Mouse (Mus musculus) urinary bladder, postnatal 10 days (tissue): ENCODE results near the gene Tmem8.
"Not testable (repeated sequence)": the region's sequence is repeated elsewhere in the genome, so short reads cannot be mapped to it uniquely, and the experiment has no call there.

Experiments
- DNase-seq: peaks from one replicate; pipeline ENCODE4 v3.0.0; 2022; ENCODE audit warnings: low spot score

Tmem8 gene

DNA sequence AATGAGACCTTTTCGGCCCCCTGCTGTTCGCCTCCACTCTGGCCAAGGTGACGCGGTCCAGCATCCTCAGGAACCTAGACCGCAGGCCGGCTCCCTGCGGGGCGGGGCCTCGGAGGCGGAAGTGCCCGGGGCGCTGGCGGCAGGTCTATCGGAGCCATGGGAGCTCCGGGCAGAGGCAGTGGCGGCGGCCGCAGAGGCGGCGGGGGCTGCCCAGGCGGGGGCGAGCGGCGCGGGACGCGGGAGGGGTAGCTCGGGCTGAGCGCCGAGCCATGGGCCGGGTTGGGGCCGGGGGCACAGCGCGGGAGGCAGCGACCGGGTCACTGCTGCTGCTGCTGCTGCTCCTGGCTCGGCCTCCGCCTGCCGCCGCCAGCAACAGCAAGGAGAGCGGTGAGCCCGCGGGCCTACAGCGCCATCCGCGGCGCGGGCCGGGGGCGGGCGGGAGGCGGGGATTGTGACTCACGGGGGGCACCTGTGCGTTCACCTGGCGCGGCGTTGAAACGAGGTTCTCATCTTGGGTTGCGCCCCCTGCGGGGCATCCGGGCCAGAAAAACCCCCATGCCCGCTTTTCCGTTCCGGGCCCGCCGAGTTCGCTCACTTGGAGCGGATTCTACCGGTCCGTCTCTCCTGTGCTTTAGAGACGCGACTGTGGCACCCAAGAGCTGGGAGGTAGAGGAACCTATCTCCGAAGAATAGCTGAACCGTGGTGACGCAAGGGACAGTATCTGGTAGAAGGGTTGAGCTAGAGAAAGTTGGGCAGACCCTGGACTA is at the start of gene Tmem8:
Gene Tmem8, plus strand, starts transcription at position 119 of the 768 bp plus-strand sequence.
- DNase-seq = no peak

DNA sequence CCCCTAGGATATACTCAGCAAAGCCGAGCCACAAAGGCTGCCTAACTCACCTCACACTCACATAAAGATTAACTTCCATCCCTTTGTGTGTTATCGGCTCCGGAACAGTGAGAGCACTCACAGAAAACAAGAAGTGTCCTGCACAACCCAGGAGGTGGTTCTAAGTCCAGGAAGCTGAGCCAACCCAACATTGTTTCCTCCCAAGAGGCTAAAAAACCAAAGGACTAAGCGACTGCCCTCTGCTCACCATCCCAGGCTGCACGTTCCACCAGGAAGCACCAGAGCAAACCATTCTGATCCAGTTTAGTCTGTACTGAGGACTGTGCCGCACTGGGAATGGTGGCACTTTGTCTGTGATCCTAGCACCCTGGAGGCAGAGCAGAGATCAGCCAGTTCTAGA is 48.2 kb upstream of the Tmem8 start:
- DNase-seq = no peak

DNA sequence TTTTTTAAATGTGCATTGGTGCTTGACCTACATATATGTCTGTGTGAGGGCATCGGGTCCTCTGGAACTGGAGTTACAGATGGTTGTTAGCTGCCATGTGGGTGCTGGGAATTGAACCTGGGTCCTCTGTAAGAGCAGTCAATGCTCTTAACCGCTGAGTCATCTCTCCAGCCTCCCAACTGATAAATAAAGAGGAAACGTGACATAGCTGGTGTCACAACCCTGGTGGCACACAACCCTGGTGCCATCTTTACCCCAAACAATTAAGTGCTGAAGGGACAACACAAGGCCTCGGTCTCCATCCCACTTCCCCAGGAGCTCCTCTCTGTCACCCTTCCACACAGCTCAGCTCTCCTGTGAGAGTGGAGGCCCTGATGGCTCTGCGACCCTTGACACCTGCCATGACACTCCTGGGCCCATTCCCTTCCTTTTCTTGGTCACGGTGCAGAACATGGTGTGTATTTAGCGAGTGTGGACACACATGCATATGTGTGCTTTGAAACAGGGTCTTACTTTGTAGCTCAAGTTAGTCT is 46.5 kb upstream of the Tmem8 start:
- DNase-seq = no peak

DNA sequence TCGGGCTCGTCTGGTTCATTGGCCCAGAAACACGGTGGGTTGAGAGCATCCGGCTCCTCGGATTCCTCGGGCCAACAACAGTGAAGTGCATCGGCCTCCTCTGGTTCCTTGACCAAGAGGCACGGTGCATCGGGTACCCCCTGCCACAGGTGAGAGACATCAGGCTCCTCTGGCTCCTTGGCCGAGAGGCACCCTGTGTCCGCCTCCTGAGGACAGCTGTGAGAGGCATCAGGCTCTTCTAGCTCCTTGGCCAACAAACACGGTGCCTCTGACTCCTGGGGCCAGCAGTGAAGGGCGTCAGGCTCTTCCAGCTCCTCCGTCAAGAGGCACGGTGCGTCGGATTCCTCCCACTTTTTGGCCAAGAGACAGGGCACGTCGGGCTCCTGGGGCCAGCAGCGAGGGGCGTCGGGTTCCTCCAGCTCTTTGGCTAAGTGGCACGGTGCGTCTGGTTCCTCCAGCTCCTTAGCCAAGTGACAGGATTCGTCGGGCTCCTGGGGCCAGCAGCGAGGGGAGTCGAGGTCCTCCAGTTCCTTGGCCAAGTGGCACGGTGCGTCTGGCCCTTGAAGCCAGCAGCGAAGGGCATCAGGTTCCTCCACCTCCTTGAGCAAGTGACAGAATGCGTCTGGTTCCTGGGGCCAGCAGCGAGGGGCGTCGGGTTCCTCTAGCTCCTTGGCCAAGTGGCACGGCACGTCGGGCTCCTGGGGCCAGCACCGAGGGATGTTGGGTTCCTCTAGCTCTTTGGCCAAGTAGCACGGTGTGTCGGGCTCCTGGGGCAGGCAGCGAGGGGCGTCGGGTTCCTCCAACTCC is 44.9 kb upstream of the Tmem8 start:
- no peak for DNase-seq

DNA sequence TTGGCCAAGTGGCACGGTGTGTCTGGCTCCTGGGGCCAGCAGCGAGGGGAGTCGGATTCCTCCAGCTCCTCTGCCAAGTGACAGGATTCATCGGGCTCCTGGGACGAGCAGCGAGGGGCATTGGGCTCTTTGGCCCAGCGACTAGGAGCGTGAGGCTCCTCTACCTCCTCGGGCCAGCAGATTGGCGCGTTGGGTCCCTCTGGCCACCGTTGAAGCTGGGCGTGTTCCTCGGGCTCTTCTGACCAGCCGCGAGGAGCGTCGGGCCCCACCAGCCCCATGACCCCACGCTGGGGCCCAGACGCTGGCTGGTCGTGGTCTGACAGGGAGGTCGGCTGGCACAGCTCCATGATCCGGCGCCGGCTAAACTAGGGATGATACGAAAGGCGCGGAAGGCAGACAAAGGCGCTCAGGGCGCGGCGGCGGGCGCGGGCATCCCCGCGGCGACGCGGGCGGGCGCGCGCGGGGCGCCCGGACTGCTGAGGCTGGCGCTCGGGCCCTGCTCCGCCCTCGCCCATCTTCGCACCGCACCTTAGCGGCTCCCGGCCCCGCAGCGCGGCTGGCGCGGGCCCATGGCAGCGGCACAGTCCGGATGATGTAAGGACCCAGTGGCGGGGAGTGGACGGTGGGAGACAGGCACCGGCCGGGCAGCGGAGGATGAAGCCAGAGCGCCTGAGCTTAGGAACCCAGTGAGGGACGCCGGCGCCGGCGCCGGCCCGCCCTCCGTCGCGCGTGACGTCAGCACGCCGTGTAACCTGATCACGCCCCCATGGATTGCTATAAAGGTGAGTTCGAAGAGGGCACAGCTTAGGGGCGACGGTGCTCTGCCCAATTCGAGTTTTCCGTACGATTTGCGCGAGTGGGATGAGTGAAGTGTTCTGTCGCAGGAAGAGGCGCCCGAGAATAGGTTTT is 44.0 kb upstream of the Tmem8 start, which contains the start of gene Rab11fip3:
Gene Rab11fip3, minus strand, starts transcription at position 725 of the 909 bp plus-strand sequence.
- DNase-seq = no peak

DNA sequence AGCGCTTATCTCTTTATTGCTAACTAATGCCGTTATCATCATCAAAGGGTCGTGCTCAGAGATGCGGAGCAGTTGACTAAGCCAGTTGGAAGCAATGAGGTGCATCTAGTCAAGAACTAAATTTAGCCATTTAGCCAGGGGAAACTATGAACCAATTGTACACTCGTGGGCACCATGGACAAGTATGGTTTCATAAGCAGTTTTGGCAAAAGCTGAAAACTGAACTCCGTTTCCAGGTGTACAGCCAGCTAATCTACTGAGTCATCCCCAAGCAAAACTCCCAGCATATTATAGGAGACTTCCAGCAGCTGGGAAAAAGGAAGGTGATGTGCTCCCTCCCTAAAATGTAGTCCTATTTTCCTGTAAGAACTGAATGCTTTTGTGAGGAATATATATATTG is 43.0 kb upstream of the Tmem8 start:
- DNase-seq = no peak

DNA sequence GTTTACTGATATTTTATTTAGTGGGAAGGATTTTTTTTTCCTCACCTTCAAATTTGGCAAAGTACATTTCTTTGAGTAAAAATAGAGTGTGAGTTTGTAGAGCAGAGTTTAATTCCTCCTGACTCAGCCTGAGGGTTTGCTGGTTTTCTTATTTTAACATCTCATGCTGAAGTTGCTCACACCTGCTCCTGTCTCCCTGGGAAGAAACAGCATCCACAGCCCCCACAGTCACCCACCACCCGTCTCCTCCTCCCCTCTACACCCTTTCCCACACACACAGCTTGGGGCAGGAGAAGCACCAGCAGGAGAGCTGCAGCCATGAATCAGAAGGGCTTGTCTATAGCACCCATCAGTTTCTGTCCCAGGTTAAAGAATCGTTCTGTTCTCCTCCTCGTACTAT is 37.9 kb upstream of the Tmem8 start:
- no peak for DNase-seq

DNA sequence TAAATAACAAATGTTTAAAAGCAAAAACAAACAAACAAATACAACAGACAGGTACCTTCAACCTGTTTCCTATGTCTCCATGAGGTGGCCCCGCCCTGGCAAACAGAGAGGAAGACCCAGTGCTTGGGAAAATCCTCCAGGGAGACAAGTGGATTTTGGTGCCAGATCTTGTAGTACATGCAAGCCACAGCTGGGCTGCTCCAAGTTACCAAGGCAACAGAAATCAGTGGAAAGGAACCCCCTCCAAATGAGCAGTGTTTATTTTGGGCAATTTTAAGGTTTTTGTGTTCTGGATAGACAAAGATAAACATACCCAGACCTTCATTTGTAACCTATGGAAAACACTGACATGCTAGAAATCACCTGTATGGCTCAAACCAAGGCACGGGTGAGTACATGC is 34.2 kb upstream of the Tmem8 start:
- DNase-seq = no peak

DNA sequence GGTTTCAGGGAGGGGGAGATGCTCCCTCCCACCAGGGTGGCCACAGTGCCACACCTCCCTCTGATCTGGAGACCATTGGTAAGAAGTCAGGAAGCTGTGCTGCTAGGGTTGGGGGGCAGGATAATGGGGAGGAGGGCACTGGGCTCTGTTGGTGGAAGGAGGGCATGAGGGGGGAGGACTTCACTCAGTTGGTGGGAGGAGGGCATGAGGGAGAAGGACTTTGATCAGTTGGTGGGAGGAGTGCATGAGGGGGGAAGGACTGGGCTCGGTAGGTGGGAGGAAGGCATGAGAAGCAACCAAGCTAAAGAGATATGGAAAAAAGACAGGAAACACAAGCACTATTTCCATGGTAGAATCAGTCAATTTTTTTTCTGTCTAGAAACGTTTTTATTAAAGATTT is 32.2 kb upstream of the Tmem8 start:
- no peak for DNase-seq

DNA sequence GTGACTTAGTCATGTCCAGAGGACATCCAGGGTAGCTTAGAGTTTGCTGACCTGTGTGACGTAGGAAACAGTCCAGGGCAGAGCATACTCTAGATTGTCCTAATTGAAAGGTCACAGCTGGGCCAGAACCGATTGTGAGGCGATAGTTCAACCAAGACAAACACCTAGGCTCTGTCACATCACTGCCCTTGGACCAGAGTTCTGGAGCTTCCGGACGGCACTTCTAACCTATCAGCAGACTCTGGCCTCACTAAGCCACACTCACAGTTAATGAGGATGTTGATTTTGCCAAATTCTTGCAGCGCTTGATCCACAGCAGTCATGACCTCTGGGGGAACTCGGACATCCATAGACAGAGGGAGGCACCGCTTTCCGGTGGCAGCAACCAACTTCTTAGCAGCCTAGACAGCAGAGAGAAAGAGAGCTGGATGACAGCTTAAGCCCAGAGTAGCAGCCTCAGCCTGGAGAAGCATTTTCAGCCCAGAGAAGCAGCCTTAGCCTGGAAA is 26.0 kb upstream of the Tmem8 start:
- no peak for DNase-seq

DNA sequence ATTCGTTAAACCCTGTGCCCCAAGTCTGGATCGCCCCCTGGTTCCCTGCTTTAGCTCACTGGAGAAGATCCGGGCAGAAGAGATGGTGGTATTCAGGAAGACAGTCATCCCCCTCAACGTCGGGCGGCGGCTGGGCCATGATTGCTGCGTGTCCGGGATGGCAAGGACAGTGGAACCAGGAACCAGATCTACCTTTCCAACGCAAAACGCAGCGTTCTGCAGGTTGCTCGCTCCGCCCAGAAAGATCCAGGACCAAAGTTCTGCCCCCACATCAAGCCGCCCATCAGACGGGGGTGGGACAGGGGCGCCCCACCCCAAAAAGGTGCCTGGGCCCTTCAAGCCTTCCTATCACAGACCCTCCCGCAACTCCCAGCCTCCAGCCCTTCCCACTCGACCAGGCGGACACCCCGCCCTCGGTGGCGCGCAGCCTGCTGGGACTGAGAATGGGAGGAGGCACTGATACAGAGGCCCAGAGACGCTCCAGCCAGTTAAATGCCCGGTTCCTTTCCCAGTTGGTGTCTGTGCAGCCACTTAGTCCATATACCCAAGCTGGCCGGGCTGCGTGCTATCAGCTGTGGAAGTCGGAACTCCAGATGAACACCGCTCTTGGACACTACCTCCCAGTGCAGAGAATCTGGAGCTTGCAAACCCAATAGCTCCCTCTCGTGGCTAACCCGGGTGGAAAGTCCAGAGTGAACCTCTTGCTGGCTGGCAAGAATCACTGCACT is 23.0 kb upstream of the Tmem8 start, which contains the start of gene Decr2:
Gene Decr2, minus strand, starts transcription at position 433 of the 728 bp plus-strand sequence.
- DNase-seq = peak; percentile 62

DNA sequence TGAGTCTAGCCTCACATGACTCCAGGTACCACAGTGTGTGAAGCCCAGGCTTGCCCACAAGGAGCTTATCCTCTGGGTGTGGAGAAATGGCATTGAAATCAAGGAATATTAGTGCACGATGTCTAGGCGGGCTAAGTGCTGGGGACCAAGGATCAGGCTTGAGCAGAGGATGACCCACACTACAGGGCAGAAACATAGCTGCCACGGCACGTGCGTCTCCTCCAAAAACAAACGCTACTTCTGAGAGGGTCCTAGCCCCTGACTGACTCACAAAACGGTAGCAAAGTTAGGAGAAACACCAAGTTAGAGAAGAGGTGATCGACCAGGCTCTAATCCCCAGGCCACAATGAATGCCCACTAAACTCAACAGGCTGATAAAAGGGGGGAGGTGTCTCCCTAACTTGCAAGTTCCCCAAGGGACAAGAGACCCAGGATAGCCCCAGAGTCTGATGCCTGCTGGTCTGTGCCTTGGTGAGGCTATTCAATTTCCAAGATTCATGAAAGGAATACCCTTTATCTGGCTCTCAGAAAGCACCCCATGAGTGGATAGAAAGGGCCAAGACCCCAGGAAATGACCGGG is 18.5 kb upstream of the Tmem8 start:
- no peak for DNase-seq

DNA sequence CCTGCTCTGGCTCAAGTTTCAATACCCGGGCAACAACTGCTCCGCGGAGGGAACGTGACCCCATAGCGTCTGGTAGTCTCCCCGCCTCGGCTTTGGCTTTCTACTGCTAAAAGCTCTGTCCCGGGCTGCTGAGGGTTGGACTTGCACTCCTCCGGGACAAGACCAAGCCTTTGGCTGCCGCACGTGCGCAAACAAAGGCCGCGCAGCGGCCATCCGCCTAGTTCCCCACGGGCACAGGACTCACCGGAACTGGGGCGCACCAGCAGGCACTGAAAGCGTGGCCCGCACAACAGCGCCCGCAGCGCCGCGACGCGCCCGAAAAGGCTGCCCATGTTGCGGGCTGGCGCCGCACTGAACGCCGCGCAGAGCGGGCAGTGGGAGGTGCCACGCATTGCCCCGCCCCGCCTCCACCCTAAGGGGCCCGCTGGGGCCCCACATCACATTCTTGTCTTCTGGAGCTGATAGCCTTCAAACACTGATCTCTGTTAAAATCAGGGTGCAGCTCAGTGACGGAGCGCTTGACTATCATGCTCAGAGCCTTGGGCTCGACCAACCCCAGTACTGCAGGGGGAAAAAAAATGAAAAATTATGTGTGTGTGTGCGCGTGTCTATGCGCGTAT is 17.9 kb upstream of the Tmem8 start, which contains the start of gene Nme4:
Gene Nme4, minus strand, starts transcription at position 482 of the 620 bp plus-strand sequence.
- DNase-seq = no peak

DNA sequence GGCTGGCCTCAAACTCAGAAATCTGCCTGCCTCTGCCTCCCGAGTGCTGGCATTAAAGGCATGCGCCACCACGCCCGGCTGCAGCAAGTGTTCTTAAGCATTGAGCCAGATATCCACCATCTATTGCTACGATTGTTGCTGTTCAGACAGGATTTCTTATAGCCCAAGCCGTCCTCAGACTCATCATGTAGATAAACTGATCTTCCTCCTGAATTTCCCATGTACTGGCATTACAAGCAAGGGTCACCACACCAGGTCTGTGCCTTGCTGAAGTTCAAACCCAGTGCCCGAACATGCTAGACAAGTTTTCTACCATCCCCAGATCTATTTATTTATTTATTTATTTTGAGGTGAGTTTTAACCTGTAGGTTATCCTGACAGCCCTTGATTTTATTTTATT is 14.6 kb upstream of the Tmem8 start:
- no peak for DNase-seq

DNA sequence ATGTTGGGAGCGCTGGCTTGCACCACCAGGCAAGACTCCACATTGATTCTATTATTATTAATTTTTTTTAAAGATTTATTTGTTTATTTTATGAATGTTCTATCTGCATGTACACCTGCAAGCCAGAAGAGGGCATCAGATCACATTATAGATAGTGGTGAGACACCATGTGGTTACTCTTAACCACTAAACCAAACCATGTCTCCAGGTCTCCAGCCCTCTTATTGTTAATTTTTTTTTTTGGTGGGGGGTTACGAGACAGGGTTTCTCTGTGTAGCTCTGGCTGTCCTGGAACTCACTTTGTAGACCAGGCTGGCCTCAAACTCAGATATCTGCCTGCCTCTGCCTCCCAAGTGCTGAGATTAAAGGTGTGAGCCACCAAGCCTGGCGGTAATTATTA is 13.8 kb upstream of the Tmem8 start:
- not testable (repeated sequence) for DNase-seq

DNA sequence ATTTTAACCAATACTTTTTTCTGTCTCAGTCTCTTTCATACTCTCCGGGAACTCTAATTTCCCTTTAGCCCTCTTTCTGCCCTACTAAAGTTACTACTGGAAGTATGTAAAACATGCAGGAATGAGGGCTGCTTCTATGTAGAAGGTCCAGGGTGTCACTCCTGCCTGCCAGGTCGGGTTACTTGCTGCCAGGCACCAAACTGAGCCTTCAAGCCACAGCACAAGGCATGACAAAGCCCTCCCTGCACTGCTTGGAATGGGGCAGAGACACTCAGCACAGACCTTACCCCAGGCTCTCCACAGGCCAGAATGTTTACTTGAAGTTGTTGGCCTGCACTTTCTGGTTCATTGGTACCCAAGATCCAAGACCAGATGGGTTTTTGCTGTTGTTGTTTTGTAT is 12.9 kb upstream of the Tmem8 start:
- no peak for DNase-seq

DNA sequence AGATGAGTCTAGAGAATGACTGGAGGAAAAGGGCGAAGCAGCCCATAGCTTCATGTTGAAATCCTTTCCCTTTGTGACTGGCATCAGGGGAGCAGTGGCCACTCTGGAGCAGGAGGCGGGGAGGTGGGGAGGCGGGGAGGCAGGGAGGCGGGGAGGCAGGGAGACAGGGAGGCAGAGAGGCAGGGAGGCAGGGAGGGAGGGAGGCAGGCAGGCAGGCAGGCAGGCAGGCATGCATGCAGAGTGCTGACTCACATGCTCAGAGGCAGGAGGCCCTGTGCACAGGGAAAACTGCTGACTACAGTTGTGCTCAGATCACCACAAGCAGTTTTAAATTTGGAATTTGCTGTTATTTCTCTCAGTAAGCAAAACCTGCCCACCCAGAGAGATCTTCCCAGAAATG is 11.6 kb upstream of the Tmem8 start:
- DNase-seq = no peak

DNA sequence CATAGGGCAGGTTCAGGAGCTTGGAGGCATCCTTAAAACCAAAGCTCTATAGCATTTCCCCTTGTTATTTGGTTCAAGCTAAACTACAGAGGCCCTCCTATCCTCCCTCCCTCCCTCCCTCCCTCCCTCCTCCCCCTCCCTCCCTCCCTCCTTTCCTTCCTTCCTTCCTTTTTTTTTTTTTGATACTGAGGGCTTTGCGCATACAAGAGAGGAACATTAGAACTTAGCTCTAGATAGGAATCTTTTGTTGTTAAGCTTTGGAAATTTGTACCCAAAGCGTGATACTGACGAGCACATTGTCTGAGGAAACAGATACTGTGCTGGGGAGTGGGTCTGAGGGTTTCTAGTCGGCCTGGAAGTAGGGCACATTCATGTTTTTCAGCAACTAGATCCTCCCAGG is 7.5 kb upstream of the Tmem8 start:
- no peak for DNase-seq

DNA sequence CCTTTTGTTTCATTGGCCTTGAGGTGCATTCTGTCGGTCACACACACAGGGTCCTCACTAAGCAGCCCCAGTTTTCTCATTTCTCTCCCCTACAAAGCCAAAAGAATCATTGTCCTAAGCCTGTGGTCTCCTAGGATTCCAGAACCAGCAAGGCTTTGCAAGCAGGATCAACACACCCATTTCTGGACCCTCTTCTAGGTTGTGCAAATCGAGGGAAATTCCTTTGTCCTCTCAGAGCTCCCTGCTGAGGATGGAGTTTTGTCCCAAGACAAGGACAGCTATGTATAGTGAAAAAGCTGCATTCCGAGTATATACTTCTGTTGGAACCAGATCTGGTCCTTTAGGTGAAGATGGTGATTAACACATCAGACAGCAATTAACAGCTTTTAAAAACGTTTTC is 2.9 kb upstream of the Tmem8 start:
- no peak for DNase-seq

DNA sequence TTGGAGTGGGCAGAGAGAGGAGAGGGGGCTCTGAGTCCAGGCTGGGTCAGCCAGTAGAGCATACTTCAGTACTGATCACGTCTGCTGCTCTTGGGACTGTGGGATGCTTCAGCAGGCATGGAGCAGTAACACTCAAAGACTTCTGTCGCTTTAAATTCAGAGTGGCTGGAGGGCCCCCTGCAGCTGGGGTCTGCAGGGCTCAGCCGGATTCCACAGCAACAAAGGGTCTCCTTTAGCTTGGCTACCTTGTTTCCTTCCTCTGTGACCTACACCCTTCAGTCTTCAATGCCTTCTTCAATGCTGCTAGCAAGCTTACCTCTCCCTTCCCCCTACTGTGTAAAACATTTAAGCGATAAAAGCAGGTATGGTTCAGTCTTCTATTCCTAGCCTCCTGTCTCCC is 2.1 kb upstream of the Tmem8 start:
- no peak for DNase-seq
